Mouse (Mus musculus): ENCODE measurements at regions not wholly inside any gene's neighbourhood (a gene's known extent, or its start where the extent isn't known, plus 50 kb on each side); places are given as distances from the start of the nearest gene placed in this dataset.

- H3K4me1 ChIP-seq (ENCODE audit: control insufficient read depth, insufficient read depth, insufficient read length, low read length), result no peaks in the 10 kb centered on the region
- H3K27me3 ChIP-seq (ENCODE audit: control insufficient read depth, insufficient read depth, low read length), result no peaks in the 10 kb centered on the region
- H3K27ac ChIP-seq (ENCODE audit: insufficient read depth, low read depth, low read length), result no peak overlapping the region
- H3K36me3 ChIP-seq (ENCODE audit: control insufficient read depth, insufficient read depth, low read length), result no peaks in the 10 kb centered on the region
- TF ChIP-seq CTCF (IDR thresholded peaks at IDR 0.05; ENCODE audit: extremely low read depth, insufficient read length, insufficient replicate concordance, low read depth, low read length) (no peak), POLR2A (IDR thresholded peaks at IDR 0.05; ENCODE audit: low read depth, low read length) (no peak)
- no peak overlapping the region for H3K4me3 ChIP-seq (ENCODE audit: low read depth, low read length)
These were observed 62.1 kb upstream of the Pfn2 start for GRCm38 (mm10) chr3:57910020-57910419.

GRCm38 (mm10) chr3:57911831-57912596, 64.1 kb upstream of the Pfn2 start:
- Histone ChIP-seq H3K27me3 (ENCODE audit: control insufficient read depth, insufficient read depth, low read length) (no peaks in the 10 kb centered on the region), H3K4me1 (ENCODE audit: control insufficient read depth, insufficient read depth, insufficient read length, low read length) (no peaks in the 10 kb centered on the region), H3K4me3 (ENCODE audit: low read depth, low read length) (no peak overlapping the region), H3K36me3 (ENCODE audit: control insufficient read depth, insufficient read depth, low read length) (no peaks in the 10 kb centered on the region), H3K27ac (ENCODE audit: insufficient read depth, low read depth, low read length) (no peak overlapping the region)
- 41% methylated on average over 16 of the region's 16 CpGs for WGBS
- no peak for TF ChIP-seq POLR2A (IDR thresholded peaks at IDR 0.05; ENCODE audit: low read depth, low read length)
- TF ChIP-seq CTCF (IDR thresholded peaks at IDR 0.05; ENCODE audit: extremely low read depth, insufficient read length, insufficient replicate concordance, low read depth, low read length), result no peak

DNA sequence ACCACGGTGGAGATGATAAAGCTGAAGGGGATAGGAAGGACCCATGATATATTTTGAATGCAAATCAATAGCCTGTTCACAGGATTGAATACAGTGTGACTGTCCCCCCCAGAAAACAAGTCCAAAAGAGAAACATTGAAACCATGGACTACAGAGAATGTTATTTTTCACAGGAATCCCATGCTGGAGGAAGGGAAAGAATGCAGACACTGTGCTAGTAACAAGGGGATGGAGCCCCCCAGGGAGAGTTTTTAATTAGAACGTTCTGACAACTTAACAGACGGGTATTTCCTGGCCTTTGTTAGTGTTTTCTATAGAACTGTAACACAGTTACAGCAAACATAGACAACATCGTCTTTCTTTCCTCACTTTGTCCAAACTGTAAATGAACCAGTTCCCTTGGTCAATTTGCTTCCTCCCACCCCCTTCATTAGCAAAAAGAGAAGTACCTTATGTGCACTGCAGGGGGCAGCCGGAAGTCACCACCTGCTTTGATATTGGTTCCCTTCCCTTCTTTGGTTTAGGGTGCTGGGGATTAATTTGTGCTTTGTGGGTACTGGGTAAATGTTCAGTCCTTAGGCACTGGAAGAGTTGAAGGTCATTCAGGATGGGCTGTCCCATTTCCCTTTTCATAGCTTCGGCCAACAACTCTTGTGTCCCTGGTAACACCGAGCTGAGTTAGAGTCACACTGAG, 64.9 kb upstream of the Pfn2 start:
- no peaks in the 10 kb centered on the region for H3K27me3 ChIP-seq (ENCODE audit: control insufficient read depth, insufficient read depth, low read length)
- no peak overlapping the region for H3K4me3 ChIP-seq (ENCODE audit: low read depth, low read length)
- no peaks in the 10 kb centered on the region for H3K4me1 ChIP-seq (ENCODE audit: control insufficient read depth, insufficient read depth, insufficient read length, low read length)
- TF ChIP-seq POLR2A (IDR thresholded peaks at IDR 0.05; ENCODE audit: low read depth, low read length) (no peak), CTCF (IDR thresholded peaks at IDR 0.05; ENCODE audit: extremely low read depth, insufficient read length, insufficient replicate concordance, low read depth, low read length) (no peak)
- no peak overlapping the region for H3K27ac ChIP-seq (ENCODE audit: insufficient read depth, low read depth, low read length)
- 72% methylated on average over 7 of the region's 7 CpGs for WGBS
- no peaks in the 10 kb centered on the region for H3K36me3 ChIP-seq (ENCODE audit: control insufficient read depth, insufficient read depth, low read length)

DNA sequence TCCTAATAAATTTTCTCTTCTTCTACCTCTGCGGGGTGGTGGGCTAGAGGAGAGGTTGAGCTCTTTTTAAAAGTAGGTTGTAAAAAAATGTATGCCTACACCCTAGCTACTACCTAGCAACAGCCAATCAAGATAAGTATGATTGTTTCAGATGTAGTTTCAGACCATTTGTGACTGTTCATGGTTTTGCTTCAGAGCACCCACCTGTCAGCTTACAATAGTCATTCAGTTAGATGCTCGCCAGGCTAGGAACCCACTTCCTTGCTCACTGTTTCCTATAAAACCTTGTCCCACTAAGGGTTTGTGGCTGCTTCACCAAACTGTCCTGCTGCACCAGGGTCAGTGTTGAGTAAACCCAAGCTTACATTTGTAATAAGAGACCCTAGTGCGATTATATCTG, 66.8 kb upstream of the Pfn2 start:
- H3K4me3 ChIP-seq (ENCODE audit: low read depth, low read length), result no peak overlapping the region
- no peaks in the 10 kb centered on the region for H3K27me3 ChIP-seq (ENCODE audit: control insufficient read depth, insufficient read depth, low read length)
- H3K36me3 ChIP-seq (ENCODE audit: control insufficient read depth, insufficient read depth, low read length), result no peaks in the 10 kb centered on the region
- H3K4me1 ChIP-seq (ENCODE audit: control insufficient read depth, insufficient read depth, insufficient read length, low read length), result no peaks in the 10 kb centered on the region
- 89% methylated on average over 3 of the region's 3 CpGs for WGBS
- H3K27ac ChIP-seq (ENCODE audit: insufficient read depth, low read depth, low read length), result no peak overlapping the region
- TF ChIP-seq CTCF (IDR thresholded peaks at IDR 0.05; ENCODE audit: extremely low read depth, insufficient read length, insufficient replicate concordance, low read depth, low read length) (no peak), POLR2A (IDR thresholded peaks at IDR 0.05; ENCODE audit: low read depth, low read length) (no peak)

DNA sequence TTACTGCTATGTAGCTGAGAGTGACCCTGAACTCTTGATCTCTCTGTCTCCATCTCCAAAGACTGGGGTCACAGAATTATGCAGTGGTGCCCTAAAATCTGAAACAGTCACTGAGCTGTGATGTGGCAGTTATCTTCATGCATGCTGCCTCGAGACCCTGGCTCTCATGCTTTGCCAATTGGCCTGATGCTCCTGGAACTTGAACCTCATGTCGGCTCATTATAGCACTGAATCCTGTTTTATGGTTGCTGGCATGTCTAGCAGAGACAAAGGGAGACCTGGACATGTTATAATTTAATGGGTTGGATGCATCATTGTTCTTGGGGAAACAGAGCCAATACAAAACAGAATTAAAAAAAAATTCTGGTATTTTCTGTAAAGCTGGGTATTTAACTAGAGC, 71.0 kb upstream of the Pfn2 start:
- H3K27ac ChIP-seq (ENCODE audit: insufficient read depth, low read depth, low read length), result no peak overlapping the region
- no peak overlapping the region for H3K4me3 ChIP-seq (ENCODE audit: low read depth, low read length)
- H3K27me3 ChIP-seq (ENCODE audit: control insufficient read depth, insufficient read depth, low read length), result no peaks in the 10 kb centered on the region
- H3K4me1 ChIP-seq (ENCODE audit: control insufficient read depth, insufficient read depth, insufficient read length, low read length), result no peaks in the 10 kb centered on the region
- H3K36me3 ChIP-seq (ENCODE audit: control insufficient read depth, insufficient read depth, low read length), result no peaks in the 10 kb centered on the region
- 73% methylated on average over 2 of the region's 2 CpGs for whole genome bisulfite sequencing
- TF ChIP-seq CTCF (IDR thresholded peaks at IDR 0.05; ENCODE audit: extremely low read depth, insufficient read length, insufficient replicate concordance, low read depth, low read length), result no peak
- TF ChIP-seq POLR2A (IDR thresholded peaks at IDR 0.05; ENCODE audit: low read depth, low read length), result no peak

- Histone ChIP-seq H3K27me3 (ENCODE audit: control insufficient read depth, insufficient read depth, low read length) (no peaks in the 10 kb centered on the region), H3K36me3 (ENCODE audit: control insufficient read depth, insufficient read depth, low read length) (no peaks in the 10 kb centered on the region), H3K27ac (ENCODE audit: insufficient read depth, low read depth, low read length) (no peak overlapping the region), H3K4me3 (ENCODE audit: low read depth, low read length) (no peak overlapping the region), H3K4me1 (ENCODE audit: control insufficient read depth, insufficient read depth, insufficient read length, low read length) (no peaks in the 10 kb centered on the region)
- TF ChIP-seq CTCF (IDR thresholded peaks at IDR 0.05; ENCODE audit: extremely low read depth, insufficient read length, insufficient replicate concordance, low read depth, low read length), result no peak
- no peak for TF ChIP-seq POLR2A (IDR thresholded peaks at IDR 0.05; ENCODE audit: low read depth, low read length)
- 77% methylated on average over 5 of the region's 5 CpGs for WGBS
These were observed 71.7 kb upstream of the Pfn2 start for GRCm38 (mm10) chr3:57919390-57920089.

DNA sequence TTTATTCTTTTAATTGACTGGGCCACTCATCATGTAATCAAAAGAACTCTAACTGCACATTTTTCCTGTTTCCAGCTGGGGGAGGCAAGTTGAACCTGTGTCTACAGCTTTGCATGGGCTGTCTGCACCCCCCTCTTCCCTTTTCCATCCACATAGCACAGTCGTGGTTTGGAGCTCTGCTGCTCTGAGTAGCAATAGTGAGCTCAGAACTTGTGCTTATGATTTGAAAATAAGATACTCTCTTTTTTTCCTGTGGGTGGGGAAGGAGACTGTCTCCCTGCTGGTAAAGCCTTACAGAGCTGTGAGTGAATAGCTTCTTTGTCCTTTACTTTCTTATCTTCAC, 72.2 kb upstream of the Pfn2 start:
- Histone ChIP-seq H3K4me3 (ENCODE audit: low read depth, low read length) (no peak overlapping the region), H3K27me3 (ENCODE audit: control insufficient read depth, insufficient read depth, low read length) (no peaks in the 10 kb centered on the region), H3K4me1 (ENCODE audit: control insufficient read depth, insufficient read depth, insufficient read length, low read length) (no peaks in the 10 kb centered on the region), H3K27ac (ENCODE audit: insufficient read depth, low read depth, low read length) (no peak overlapping the region), H3K36me3 (ENCODE audit: control insufficient read depth, insufficient read depth, low read length) (no peaks in the 10 kb centered on the region)
- TF ChIP-seq POLR2A (IDR thresholded peaks at IDR 0.05; ENCODE audit: low read depth, low read length), result no peak
- TF ChIP-seq CTCF (IDR thresholded peaks at IDR 0.05; ENCODE audit: extremely low read depth, insufficient read length, insufficient replicate concordance, low read depth, low read length), result no peak
- WGBS, result 2% methylated on average over 1 of the region's 1 CpGs

Measured in small intestine, adult 2 months (tissue).